Mouse (Mus musculus): Measurements from ENCODE around the gene Csad. TPM values are rescaled to one million over a fixed set of nuclear protein-coding genes. Genes with fewer than 3 reads are reported as not detected.
A peak's percentile ranks its signal among the peaks of the same experiment; 100 is the strongest.

Gene Csad
- polyA plus RNA-seq, 1 experiment from 2014 or later, result 38.3 TPM

DNA sequence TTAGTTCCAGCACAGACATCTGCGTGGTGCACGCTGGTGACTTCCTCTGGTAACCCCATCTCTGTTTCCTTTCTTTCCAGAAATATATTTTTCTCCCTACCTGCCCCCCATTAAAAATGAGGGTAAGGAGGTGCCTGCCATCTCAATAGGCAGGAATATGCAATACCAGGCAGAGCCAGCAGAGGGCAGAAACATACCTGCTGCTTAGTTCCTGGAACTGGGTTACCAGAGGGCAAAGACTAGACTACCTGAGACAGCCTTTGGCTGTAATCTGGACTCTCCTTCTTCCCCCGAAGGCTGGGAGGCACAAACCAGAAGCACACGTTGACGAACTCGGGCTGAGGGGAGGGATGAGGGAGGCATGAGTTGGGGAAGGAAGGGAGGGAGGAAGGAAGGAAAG lies 26.2 kb downstream of the Csad start:
- no peak overlapping the region for H3K9ac ChIP-seq (ENCODE audit: low read length)
- H3K27ac ChIP-seq (ENCODE audit: low read length), result no peak overlapping the region
- H3K4me2 ChIP-seq (ENCODE audit: low read depth, low read length), result no peak overlapping the region
- WGBS, result 6% methylated on average over 6 of the region's 6 CpGs
- peaks cover 9% of the 10 kb centered on the region; the same call in 1 of the 2 replicates for H3K36me3 ChIP-seq (ENCODE audit: control insufficient read depth, insufficient read depth)
- ATAC-seq (replicated peaks; ENCODE audit: extremely low read depth, insufficient read depth, low FRiP score), result no peak
- no peaks in the 10 kb centered on the region for H3K4me1 ChIP-seq (ENCODE audit: control insufficient read depth, insufficient read depth, low read length)
- H3K27me3 ChIP-seq (ENCODE audit: control insufficient read depth, insufficient read depth, low read length), result no peaks in the 10 kb centered on the region
- H3K4me3 ChIP-seq (ENCODE audit: low read length), result no peak overlapping the region
- H3K9me3 ChIP-seq (replicated peaks; ENCODE audit: control insufficient read depth, low read length), result peaks cover 6% of the 10 kb centered on the region

GRCm38 (mm10) chr15:102177417-102177816 lies 27.1 kb downstream of the Csad start:
- WGBS, result 83% methylated on average over 8 of the region's 8 CpGs
- Histone ChIP-seq H3K27ac (ENCODE audit: low read length) (no peak overlapping the region), H3K4me2 (ENCODE audit: low read depth, low read length) (no peak overlapping the region), H3K4me1 (ENCODE audit: control insufficient read depth, insufficient read depth, low read length) (no peaks in the 10 kb centered on the region), H3K9me3 (replicated peaks; ENCODE audit: control insufficient read depth, low read length) (peaks cover 6% of the 10 kb centered on the region), H3K36me3 (ENCODE audit: control insufficient read depth, insufficient read depth) (peaks cover 9% of the 10 kb centered on the region; the same call in 1 of the 2 replicates), H3K27me3 (ENCODE audit: control insufficient read depth, insufficient read depth, low read length) (no peaks in the 10 kb centered on the region), H3K4me3 (ENCODE audit: low read length) (no peak overlapping the region), H3K9ac (ENCODE audit: low read length) (no peak overlapping the region)
- ATAC-seq (replicated peaks; ENCODE audit: extremely low read depth, insufficient read depth, low FRiP score), result no peak

DNA sequence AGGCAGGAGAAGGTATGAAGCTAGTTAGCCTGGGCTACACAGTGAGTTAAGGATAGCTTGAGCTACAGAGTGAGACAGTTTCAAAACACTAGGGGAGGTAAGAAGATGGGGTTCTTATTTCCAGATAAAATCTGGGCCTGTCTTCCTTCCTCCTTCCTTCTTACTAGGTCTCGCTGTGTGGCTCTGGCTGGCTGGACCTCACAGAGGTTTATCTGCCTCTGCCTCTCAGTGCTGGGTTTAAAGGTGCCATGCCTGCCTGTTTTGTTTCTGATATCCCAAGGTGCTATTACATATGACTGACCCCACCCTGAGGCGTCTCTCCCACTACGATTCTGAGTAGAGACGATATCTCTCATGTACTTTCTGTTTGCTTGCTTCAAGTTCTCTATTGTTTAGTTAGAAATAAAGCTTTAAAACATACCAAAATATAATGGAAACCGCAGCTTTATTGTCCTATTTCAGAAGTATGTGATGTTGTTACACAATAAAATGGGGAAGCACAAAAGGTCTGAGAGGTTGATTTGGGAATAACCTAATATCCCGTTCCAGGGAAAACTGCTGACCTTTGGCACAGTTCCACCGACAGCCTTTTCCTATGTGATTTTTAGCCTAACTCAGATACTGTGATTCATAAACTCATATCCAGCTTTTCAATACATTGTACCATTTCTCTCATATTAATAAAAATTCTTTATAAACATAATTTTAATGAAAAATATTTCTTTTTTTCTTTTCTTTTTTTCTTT lies 27.8 kb downstream of the Csad start:
- no peak for ATAC-seq (replicated peaks; ENCODE audit: extremely low read depth, insufficient read depth, low FRiP score)
- no peak overlapping the region for H3K27ac ChIP-seq (ENCODE audit: low read length)
- H3K4me1 ChIP-seq (ENCODE audit: control insufficient read depth, insufficient read depth, low read length), result no peaks in the 10 kb centered on the region
- no peak overlapping the region for H3K9ac ChIP-seq (ENCODE audit: low read length)
- peaks cover 9% of the 10 kb centered on the region; the same call in 1 of the 2 replicates for H3K36me3 ChIP-seq (ENCODE audit: control insufficient read depth, insufficient read depth)
- no peak overlapping the region for H3K4me3 ChIP-seq (ENCODE audit: low read length)
- peaks cover 6% of the 10 kb centered on the region for H3K9me3 ChIP-seq (replicated peaks; ENCODE audit: control insufficient read depth, low read length)
- H3K27me3 ChIP-seq (ENCODE audit: control insufficient read depth, insufficient read depth, low read length), result no peaks in the 10 kb centered on the region
- 79% methylated on average over 7 of the region's 7 CpGs for WGBS
- no peak overlapping the region for H3K4me2 ChIP-seq (ENCODE audit: low read depth, low read length)

- no peak overlapping the region for H3K4me3 ChIP-seq (ENCODE audit: low read length)
- H3K27me3 ChIP-seq (ENCODE audit: control insufficient read depth, insufficient read depth, low read length), result no peaks in the 10 kb centered on the region
- no peak for ATAC-seq (replicated peaks; ENCODE audit: extremely low read depth, insufficient read depth, low FRiP score)
- peaks cover 6% of the 10 kb centered on the region for H3K9me3 ChIP-seq (replicated peaks; ENCODE audit: control insufficient read depth, low read length)
- H3K27ac ChIP-seq (ENCODE audit: low read length), result no peak overlapping the region
- H3K4me1 ChIP-seq (ENCODE audit: control insufficient read depth, insufficient read depth, low read length), result no peaks in the 10 kb centered on the region
- peaks cover 9% of the 10 kb centered on the region; the same call in 1 of the 2 replicates for H3K36me3 ChIP-seq (ENCODE audit: control insufficient read depth, insufficient read depth)
- H3K4me2 ChIP-seq (ENCODE audit: low read depth, low read length), result no peak overlapping the region
- no peak overlapping the region for H3K9ac ChIP-seq (ENCODE audit: low read length)
- WGBS, result 76% methylated on average over 16 of the region's 16 CpGs
Observed at GRCm38 (mm10) chr15:102175736-102176319, 28.7 kb downstream of the Csad start.

GRCm38 (mm10) chr15:102173581-102173980 lies 30.9 kb downstream of the Csad start:
- WGBS, result 85% methylated on average over 3 of the region's 3 CpGs
- ATAC-seq (replicated peaks; ENCODE audit: extremely low read depth, insufficient read depth, low FRiP score), result no peak
- no peak overlapping the region for H3K9ac ChIP-seq (ENCODE audit: low read length)
- H3K4me1 ChIP-seq (ENCODE audit: control insufficient read depth, insufficient read depth, low read length), result no peaks in the 10 kb centered on the region
- peaks cover 9% of the 10 kb centered on the region; the same call in 1 of the 2 replicates for H3K36me3 ChIP-seq (ENCODE audit: control insufficient read depth, insufficient read depth)
- H3K27ac ChIP-seq (ENCODE audit: low read length), result no peak overlapping the region
- no peak overlapping the region for H3K4me3 ChIP-seq (ENCODE audit: low read length)
- no peak overlapping the region for H3K4me2 ChIP-seq (ENCODE audit: low read depth, low read length)
- no peaks in the 10 kb centered on the region for H3K27me3 ChIP-seq (ENCODE audit: control insufficient read depth, insufficient read depth, low read length)
- H3K9me3 ChIP-seq (replicated peaks; ENCODE audit: control insufficient read depth, low read length), result peaks cover 6% of the 10 kb centered on the region

GRCm38 (mm10) chr15:102169064-102169463 lies 35.5 kb downstream of the Csad start:
- 0 out of 2 replicates have a peak, but pooled peaks cover under 1% of the 10 kb centered on the region for H3K9me3 ChIP-seq (replicated peaks; ENCODE audit: control insufficient read depth, low read length)
- H3K27ac ChIP-seq (ENCODE audit: low read length), result no peak overlapping the region
- 67% methylated on average over 2 of the region's 2 CpGs for WGBS
- H3K9ac ChIP-seq (ENCODE audit: low read length), result no peak overlapping the region
- no peak overlapping the region for H3K4me2 ChIP-seq (ENCODE audit: low read depth, low read length)
- H3K4me1 ChIP-seq (ENCODE audit: control insufficient read depth, insufficient read depth, low read length), result peaks cover 12% of the 10 kb centered on the region
- no peak overlapping the region for H3K4me3 ChIP-seq (ENCODE audit: low read length)
- no peaks in the 10 kb centered on the region for H3K27me3 ChIP-seq (ENCODE audit: control insufficient read depth, insufficient read depth, low read length)
- no peak for ATAC-seq (replicated peaks; ENCODE audit: extremely low read depth, insufficient read depth, low FRiP score)
- H3K36me3 ChIP-seq (ENCODE audit: control insufficient read depth, insufficient read depth), result no peaks in the 10 kb centered on the region

- Histone ChIP-seq H3K4me3 (ENCODE audit: low read length) (no peak overlapping the region), H3K27ac (ENCODE audit: low read length) (peak overlapping the region; percentile 57), H3K9me3 (replicated peaks; ENCODE audit: control insufficient read depth, low read length) (no peaks in the 10 kb centered on the region), H3K4me2 (ENCODE audit: low read depth, low read length) (no peak overlapping the region), H3K36me3 (ENCODE audit: control insufficient read depth, insufficient read depth) (no peaks in the 10 kb centered on the region), H3K27me3 (ENCODE audit: control insufficient read depth, insufficient read depth, low read length) (no peaks in the 10 kb centered on the region), H3K4me1 (ENCODE audit: control insufficient read depth, insufficient read depth, low read length) (peaks cover 12% of the 10 kb centered on the region), H3K9ac (ENCODE audit: low read length) (peak overlapping the region; percentile 26; the same call in 1 of the 2 replicates)
- ATAC-seq (replicated peaks; ENCODE audit: extremely low read depth, insufficient read depth, low FRiP score), result peak; percentile 67
- WGBS, result 31% methylated on average over 6 of the region's 6 CpGs
Observed at GRCm38 (mm10) chr15:102167620-102168021, 36.9 kb downstream of the Csad start.

GRCm38 (mm10) chr15:102165468-102166100 lies 38.9 kb downstream of the Csad start:
- H3K4me1 ChIP-seq (ENCODE audit: control insufficient read depth, insufficient read depth, low read length), result peaks cover 12% of the 10 kb centered on the region
- no peak for ATAC-seq (replicated peaks; ENCODE audit: extremely low read depth, insufficient read depth, low FRiP score)
- H3K9ac ChIP-seq (ENCODE audit: low read length), result no peak overlapping the region
- 45% methylated on average over 6 of the region's 6 CpGs for WGBS
- H3K4me3 ChIP-seq (ENCODE audit: low read length), result no peak overlapping the region
- H3K9me3 ChIP-seq (replicated peaks; ENCODE audit: control insufficient read depth, low read length), result no peaks in the 10 kb centered on the region
- H3K27me3 ChIP-seq (ENCODE audit: control insufficient read depth, insufficient read depth, low read length), result no peaks in the 10 kb centered on the region
- no peak overlapping the region for H3K4me2 ChIP-seq (ENCODE audit: low read depth, low read length)
- no peak overlapping the region for H3K27ac ChIP-seq (ENCODE audit: low read length)
- H3K36me3 ChIP-seq (ENCODE audit: control insufficient read depth, insufficient read depth), result no peaks in the 10 kb centered on the region

All from heart, embryonic 16.5 days (tissue).